Mouse (Mus musculus): ENCODE results near the gene Pld3. TPM values are rescaled to one million over a fixed set of nuclear protein-coding genes. Genes with fewer than 3 reads are reported as not detected.
A peak's percentile ranks its signal among the peaks of the same experiment; 100 is the strongest.

The Pld3 gene
- polyA plus RNA-seq, 1 experiment = 50.8 TPM

DNA sequence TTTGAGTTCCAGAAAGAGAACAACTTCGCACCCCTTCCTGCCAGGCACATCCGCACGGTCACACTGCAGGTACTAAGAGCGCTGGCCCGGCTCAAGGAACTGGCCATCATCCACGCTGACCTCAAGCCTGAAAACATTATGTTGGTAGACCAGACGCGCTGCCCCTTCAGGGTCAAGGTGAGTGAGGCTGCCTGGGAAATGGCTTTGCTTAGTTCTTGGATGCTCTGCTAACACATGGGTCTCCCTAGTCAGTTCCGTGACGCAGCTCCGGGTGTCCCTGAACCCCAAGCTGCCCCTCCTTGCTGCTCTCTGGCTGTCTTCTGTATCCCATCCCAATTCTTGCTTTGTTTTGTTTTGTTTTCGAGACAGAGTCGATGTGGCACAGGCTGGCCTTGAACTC, 29.2 kb downstream of the Pld3 start:
- TF ChIP-seq EP300 (IDR thresholded peaks at IDR 0.05; ENCODE audit: insufficient read depth, low read depth, low read length) (no peak), POLR2A (IDR thresholded peaks at IDR 0.05; ENCODE audit: insufficient read depth, low read length) (no peak), CTCF (IDR thresholded peaks at IDR 0.05; ENCODE audit: low read depth, low read length) (no peak)
- Histone ChIP-seq H3K36me3 (ENCODE audit: control insufficient read depth, insufficient read depth, low read length, poor library complexity, severe bottlenecking) (no peaks in the 10 kb centered on the region), H3K9me3 (replicated peaks; ENCODE audit: control insufficient read depth, insufficient read depth, low read length, poor library complexity, severe bottlenecking) (no peaks in the 10 kb centered on the region), H3K4me1 (ENCODE audit: control insufficient read depth, insufficient read depth, low read length) (peaks cover 13% of the 10 kb centered on the region), H3K9ac (ENCODE audit: low read depth, poor library complexity, severe bottlenecking) (no peak overlapping the region), H3K27ac (ENCODE audit: insufficient read depth, low read length) (no peak overlapping the region), H3K4me3 (ENCODE audit: low read depth, low read length) (no peak overlapping the region), H3K27me3 (ENCODE audit: control insufficient read depth, insufficient read depth, low read length, poor library complexity, severe bottlenecking) (no peaks in the 10 kb centered on the region)

DNA sequence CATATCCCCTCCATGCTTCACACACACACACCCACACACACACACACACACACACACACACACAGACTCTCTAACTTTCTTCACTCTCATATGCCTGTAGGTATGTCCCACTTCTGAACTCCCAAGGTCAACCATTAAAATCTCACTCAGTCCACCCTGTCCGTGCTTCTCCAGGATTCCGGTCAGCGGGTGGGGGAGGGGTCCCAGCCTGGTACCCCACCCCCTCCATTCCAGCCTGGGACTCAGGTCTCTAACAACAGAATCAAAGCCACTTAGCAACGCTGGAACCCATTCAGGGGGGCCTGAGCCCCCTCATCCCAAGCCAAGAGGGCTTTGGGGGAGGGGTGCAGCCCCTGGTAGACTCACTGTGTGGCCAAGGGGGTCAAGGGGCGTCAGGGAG, 30.1 kb downstream of the Pld3 start, which contains the start of gene Hipk4:
TSS of gene Hipk4 (plus strand) at position 301 of the 400 bp plus-strand sequence.
- TF ChIP-seq POLR2A (IDR thresholded peaks at IDR 0.05; ENCODE audit: insufficient read depth, low read length) (no peak), CTCF (IDR thresholded peaks at IDR 0.05; ENCODE audit: low read depth, low read length) (no peak), EP300 (IDR thresholded peaks at IDR 0.05; ENCODE audit: insufficient read depth, low read depth, low read length) (0 out of 2 replicates have a peak, but pooled peaks have one; percentile 48)
- Histone ChIP-seq H3K27ac (ENCODE audit: insufficient read depth, low read length) (peak within 1 kb of the TSS; percentile 13; the same call in 1 of the 2 replicates), H3K36me3 (ENCODE audit: control insufficient read depth, insufficient read depth, low read length, poor library complexity, severe bottlenecking) (no peaks in the 10 kb centered on the region), H3K27me3 (ENCODE audit: control insufficient read depth, insufficient read depth, low read length, poor library complexity, severe bottlenecking) (no peaks in the 10 kb centered on the region), H3K4me1 (ENCODE audit: control insufficient read depth, insufficient read depth, low read length) (peaks cover 13% of the 10 kb centered on the region), H3K9me3 (replicated peaks; ENCODE audit: control insufficient read depth, insufficient read depth, low read length, poor library complexity, severe bottlenecking) (no peaks in the 10 kb centered on the region), H3K9ac (ENCODE audit: low read depth, poor library complexity, severe bottlenecking) (no peak within 1 kb of the TSS), H3K4me3 (ENCODE audit: low read depth, low read length) (no peak within 1 kb of the TSS)

GRCm38 (mm10) chr7:27520599-27520998, 32.4 kb downstream of the Pld3 start:
- H3K4me3 ChIP-seq (ENCODE audit: low read depth, low read length) = peak overlapping the region; percentile 38
- H3K36me3 ChIP-seq (ENCODE audit: control insufficient read depth, insufficient read depth, low read length, poor library complexity, severe bottlenecking) = no peaks in the 10 kb centered on the region
- no peaks in the 10 kb centered on the region for H3K9me3 ChIP-seq (replicated peaks; ENCODE audit: control insufficient read depth, insufficient read depth, low read length, poor library complexity, severe bottlenecking)
- TF ChIP-seq EP300 (IDR thresholded peaks at IDR 0.05; ENCODE audit: insufficient read depth, low read depth, low read length) (peak; percentile 76), CTCF (IDR thresholded peaks at IDR 0.05; ENCODE audit: low read depth, low read length) (no peak)
- peak overlapping the region; percentile 96 for H3K27ac ChIP-seq (ENCODE audit: insufficient read depth, low read length)
- peak overlapping the region; percentile 10 for H3K9ac ChIP-seq (ENCODE audit: low read depth, poor library complexity, severe bottlenecking)
- H3K4me1 ChIP-seq (ENCODE audit: control insufficient read depth, insufficient read depth, low read length) = peaks cover 13% of the 10 kb centered on the region
- no peaks in the 10 kb centered on the region for H3K27me3 ChIP-seq (ENCODE audit: control insufficient read depth, insufficient read depth, low read length, poor library complexity, severe bottlenecking)

GRCm38 (mm10) chr7:27520104-27520503, 32.9 kb downstream of the Pld3 start:
- H3K27me3 ChIP-seq (ENCODE audit: control insufficient read depth, insufficient read depth, low read length, poor library complexity, severe bottlenecking) = no peaks in the 10 kb centered on the region
- TF ChIP-seq EP300 (IDR thresholded peaks at IDR 0.05; ENCODE audit: insufficient read depth, low read depth, low read length) (0 out of 2 replicates have a peak, but pooled peaks have one; percentile 47), POLR2A (IDR thresholded peaks at IDR 0.05; ENCODE audit: insufficient read depth, low read length) (peak; percentile 9), CTCF (IDR thresholded peaks at IDR 0.05; ENCODE audit: low read depth, low read length) (peak; percentile 65)
- H3K27ac ChIP-seq (ENCODE audit: insufficient read depth, low read length) = peak overlapping the region; percentile 96
- H3K9ac ChIP-seq (ENCODE audit: low read depth, poor library complexity, severe bottlenecking) = peak overlapping the region; percentile 10
- no peaks in the 10 kb centered on the region for H3K9me3 ChIP-seq (replicated peaks; ENCODE audit: control insufficient read depth, insufficient read depth, low read length, poor library complexity, severe bottlenecking)
- no peak overlapping the region for H3K4me3 ChIP-seq (ENCODE audit: low read depth, low read length)
- H3K4me1 ChIP-seq (ENCODE audit: control insufficient read depth, insufficient read depth, low read length) = peaks cover 13% of the 10 kb centered on the region
- H3K36me3 ChIP-seq (ENCODE audit: control insufficient read depth, insufficient read depth, low read length, poor library complexity, severe bottlenecking) = no peaks in the 10 kb centered on the region

DNA sequence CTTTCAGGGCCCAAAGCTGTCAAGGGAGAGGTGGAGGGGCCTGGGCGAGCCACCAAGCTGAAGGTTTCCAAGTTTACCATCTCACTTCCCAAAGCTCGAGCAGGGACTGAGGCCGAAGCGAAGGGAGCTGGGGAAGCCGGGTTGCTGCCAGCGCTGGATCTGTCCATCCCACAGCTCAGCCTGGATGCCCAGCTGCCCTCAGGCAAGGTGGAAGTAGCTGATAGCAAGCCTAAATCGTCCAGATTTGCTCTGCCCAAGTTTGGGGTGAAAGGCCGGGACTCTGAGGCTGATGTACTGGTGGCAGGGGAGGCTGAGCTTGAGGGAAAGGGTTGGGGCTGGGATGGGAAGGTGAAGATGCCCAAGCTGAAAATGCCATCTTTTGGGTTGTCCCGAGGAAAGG, 34.7 kb downstream of the Pld3 start:
- Histone ChIP-seq H3K36me3 (ENCODE audit: control insufficient read depth, insufficient read depth, low read length, poor library complexity, severe bottlenecking) (no peaks in the 10 kb centered on the region), H3K4me1 (ENCODE audit: control insufficient read depth, insufficient read depth, low read length) (peaks cover 8% of the 10 kb centered on the region), H3K27ac (ENCODE audit: insufficient read depth, low read length) (no peak overlapping the region), H3K4me3 (ENCODE audit: low read depth, low read length) (no peak overlapping the region), H3K27me3 (ENCODE audit: control insufficient read depth, insufficient read depth, low read length, poor library complexity, severe bottlenecking) (no peaks in the 10 kb centered on the region), H3K9ac (ENCODE audit: low read depth, poor library complexity, severe bottlenecking) (no peak overlapping the region), H3K9me3 (replicated peaks; ENCODE audit: control insufficient read depth, insufficient read depth, low read length, poor library complexity, severe bottlenecking) (no peaks in the 10 kb centered on the region)
- TF ChIP-seq CTCF (IDR thresholded peaks at IDR 0.05; ENCODE audit: low read depth, low read length) = no peak
- TF ChIP-seq EP300 (IDR thresholded peaks at IDR 0.05; ENCODE audit: insufficient read depth, low read depth, low read length) = no peak
- TF ChIP-seq POLR2A (IDR thresholded peaks at IDR 0.05; ENCODE audit: insufficient read depth, low read length) = no peak

DNA sequence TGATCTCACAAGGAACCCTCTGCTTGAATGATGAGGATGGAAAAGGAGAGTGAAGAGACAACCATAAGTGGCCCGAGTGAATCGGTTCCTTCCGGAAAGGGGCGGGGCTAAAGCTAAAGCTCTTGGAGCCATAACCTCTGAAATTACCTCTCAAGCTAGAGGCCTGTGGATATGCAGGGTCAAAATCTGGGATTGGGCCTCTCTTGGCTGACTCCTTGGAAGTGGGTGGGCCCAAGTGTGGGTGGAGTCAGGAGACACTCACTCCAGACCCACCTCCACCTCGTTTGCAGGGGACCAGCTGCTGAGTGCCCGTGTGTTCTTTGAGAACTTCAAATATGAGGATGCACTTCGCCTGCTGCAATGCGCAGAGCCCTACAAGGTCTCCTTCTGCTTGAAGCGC, 38.1 kb downstream of the Pld3 start:
- no peaks in the 10 kb centered on the region for H3K36me3 ChIP-seq (ENCODE audit: control insufficient read depth, insufficient read depth, low read length, poor library complexity, severe bottlenecking)

More for the DNA sequence above, 38.1 kb downstream of the Pld3 start:
- no peaks in the 10 kb centered on the region for H3K9me3 ChIP-seq (replicated peaks; ENCODE audit: control insufficient read depth, insufficient read depth, low read length, poor library complexity, severe bottlenecking)
- no peaks in the 10 kb centered on the region for H3K27me3 ChIP-seq (ENCODE audit: control insufficient read depth, insufficient read depth, low read length, poor library complexity, severe bottlenecking)
- H3K4me1 ChIP-seq (ENCODE audit: control insufficient read depth, insufficient read depth, low read length) = peaks cover 3% of the 10 kb centered on the region
- no peak overlapping the region for H3K27ac ChIP-seq (ENCODE audit: insufficient read depth, low read length)
- TF ChIP-seq POLR2A (IDR thresholded peaks at IDR 0.05; ENCODE audit: insufficient read depth, low read length) (no peak), EP300 (IDR thresholded peaks at IDR 0.05; ENCODE audit: insufficient read depth, low read depth, low read length) (no peak)
- no peak overlapping the region for H3K9ac ChIP-seq (ENCODE audit: low read depth, poor library complexity, severe bottlenecking)
- H3K4me3 ChIP-seq (ENCODE audit: low read depth, low read length) = peak overlapping the region; percentile 11; the same call in 1 of the 2 replicates

Data from ES-Bruce4 (cell line).